Mouse (Mus musculus) C2C12 (cell line): ENCODE results near the gene Man2c1.

Experiments
- CEBPB ChIP-seq: IDR thresholded peaks from one replicate; pipeline ENCODE4 v1.6.1; 2011; ENCODE audit warnings: low read depth, mild to moderate bottlenecking, control low read depth, moderate library complexity
- CTCF ChIP-seq: IDR thresholded peaks from one replicate; pipeline ENCODE4 v1.5.1; 2011; ENCODE audit not compliant: control insufficient read depth, insufficient read depth, insufficient read length
- FOSL1 ChIP-seq: IDR thresholded peaks from one replicate; pipeline ENCODE4 v1.8.0; 2011; ENCODE audit warnings: mild to moderate bottlenecking, low read length; ENCODE audit not compliant: poor library complexity, insufficient read depth, severe bottlenecking
- MAX ChIP-seq: IDR thresholded peaks from one replicate; pipeline ENCODE4 v1.6.1; 2011; ENCODE audit warnings: mild to moderate bottlenecking, control low read depth
- MYOG ChIP-seq: IDR thresholded peaks from one replicate; pipeline ENCODE4 v1.6.1; 2011; ENCODE audit not compliant: control insufficient read depth, insufficient read length; ENCODE audit errors: extremely low read depth
- USF1 ChIP-seq: IDR thresholded peaks from one replicate; pipeline ENCODE4 v1.6.1; 2011; ENCODE audit warnings: low read depth, mild to moderate bottlenecking, control low read depth, moderate library complexity

GRCm38 (mm10) chr9:57082236-57082635 lies 48.3 kb upstream of the Man2c1 start:
- TF ChIP-seq USF1 (no peak), CTCF (no peak), MAX (no peak), FOSL1 (no peak), MYOG (no peak), CEBPB (no peak)
